Mouse (Mus musculus) frontal cortex, adult (tissue): Measurements from ENCODE around the gene Fuk.
"Not testable (repeated sequence)": the region's sequence is repeated elsewhere in the genome, so short reads cannot be mapped to it uniquely, and the experiment has no call there.

Experiments used
- ATAC-seq: cut with Nextera tagmentation; 2 replicates; pipeline ENCODE4 v1.9.2; 2017; ENCODE audit warnings: mild to moderate bottlenecking, moderate library complexity, mixed read lengths; ENCODE audit not compliant: low TSS enrichment

The Fuk gene

DNA sequence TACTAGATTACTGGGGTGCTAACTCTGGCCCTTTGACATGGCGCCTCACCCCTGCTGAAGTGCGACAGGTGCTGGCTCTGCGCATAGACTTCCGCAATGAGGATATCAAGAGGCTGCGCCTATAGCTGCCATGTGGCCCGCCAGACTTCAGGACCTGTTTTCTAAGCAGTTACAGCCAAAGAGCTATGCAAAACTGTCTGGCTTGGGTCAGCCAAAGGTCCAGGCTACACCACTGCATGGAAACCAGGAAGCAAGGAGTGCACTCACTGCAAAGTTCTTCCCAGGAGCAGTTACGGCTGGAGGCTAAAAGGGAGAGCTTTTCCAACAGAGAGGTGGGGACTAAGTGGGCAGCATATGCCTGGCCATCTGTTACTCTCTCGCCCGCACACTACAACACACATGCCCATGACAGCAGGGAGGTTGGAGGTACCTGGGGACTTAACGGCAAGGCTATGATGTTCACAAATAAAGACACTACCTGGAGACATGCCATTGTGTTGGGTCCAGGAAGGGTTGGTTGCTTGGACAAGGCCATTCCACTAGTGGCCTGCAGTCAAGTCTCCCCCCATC is 20.5 kb downstream of the Fuk start:
- peak; percentile 67 for ATAC-seq

DNA sequence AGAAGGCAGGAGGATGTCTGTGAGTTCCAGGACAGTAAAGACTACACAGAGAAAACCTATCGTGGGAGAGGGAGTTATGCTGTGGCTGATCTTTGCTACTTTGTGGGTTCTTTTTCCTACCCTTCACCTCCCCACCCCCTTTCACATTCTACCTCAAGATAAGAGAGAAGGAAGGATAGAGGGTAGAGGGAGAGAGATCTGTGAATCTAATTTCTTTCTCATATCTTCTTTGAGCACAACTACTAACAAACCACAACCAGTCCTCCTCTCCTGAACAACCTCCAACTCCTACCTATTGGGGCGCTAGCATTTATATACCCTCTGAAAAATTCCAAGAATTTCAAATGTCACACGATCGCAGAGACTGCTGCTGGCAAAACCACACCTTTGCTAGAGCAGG is 24.4 kb downstream of the Fuk start:
- no peak for ATAC-seq

DNA sequence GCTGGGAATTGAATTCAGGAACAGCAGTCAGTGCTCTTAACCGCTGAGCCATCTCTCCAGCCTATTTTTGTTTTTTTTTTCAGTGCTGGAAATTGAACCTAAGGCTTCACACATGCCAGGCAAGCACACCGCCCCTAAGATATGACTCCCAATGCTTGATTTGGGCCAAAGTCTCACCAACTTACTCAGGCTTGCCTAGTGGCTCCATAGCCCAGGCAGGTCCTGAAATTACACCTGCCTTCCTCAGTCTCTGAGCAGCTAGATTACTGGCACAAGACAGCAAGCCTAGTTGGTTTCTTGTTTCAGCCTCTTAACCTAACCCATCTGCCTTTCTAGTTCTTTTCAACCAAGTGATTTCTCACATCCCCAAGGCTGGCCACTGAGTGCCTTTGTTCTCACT is 31.8 kb downstream of the Fuk start:
- ATAC-seq: no peak

DNA sequence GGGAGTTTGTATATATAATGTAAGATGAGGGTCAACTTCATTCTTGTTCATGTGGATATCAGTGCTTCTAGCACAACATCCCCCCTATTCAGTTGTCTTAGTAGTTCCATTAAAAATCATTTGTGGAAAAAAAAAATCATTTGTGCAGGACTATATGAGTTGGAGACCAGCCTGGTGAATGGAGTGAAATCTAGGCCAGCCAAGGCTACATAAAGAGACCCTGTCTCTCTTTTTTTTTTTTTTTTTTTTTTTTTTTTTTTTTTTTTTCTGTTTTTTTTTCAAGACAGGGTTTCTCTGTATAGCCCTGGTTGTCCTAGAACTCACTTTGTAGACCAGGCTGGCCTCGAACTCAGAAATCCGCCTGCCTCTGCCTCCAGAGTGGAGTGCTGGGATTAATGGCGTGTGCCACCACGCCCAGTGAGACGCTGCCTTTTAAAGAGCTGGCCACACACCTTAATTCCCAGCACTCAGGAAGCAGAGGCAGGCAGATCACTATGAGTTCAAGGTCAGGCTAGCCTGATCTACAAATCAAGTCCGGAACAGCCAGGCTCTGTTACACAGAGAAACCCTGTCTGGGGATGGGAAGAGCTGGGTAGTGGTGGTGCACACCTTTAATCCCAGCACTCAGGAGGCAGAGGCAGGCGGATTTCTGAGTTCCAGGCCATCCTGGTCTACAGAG is 40.8 kb downstream of the Fuk start:
- not testable (repeated sequence) for ATAC-seq

DNA sequence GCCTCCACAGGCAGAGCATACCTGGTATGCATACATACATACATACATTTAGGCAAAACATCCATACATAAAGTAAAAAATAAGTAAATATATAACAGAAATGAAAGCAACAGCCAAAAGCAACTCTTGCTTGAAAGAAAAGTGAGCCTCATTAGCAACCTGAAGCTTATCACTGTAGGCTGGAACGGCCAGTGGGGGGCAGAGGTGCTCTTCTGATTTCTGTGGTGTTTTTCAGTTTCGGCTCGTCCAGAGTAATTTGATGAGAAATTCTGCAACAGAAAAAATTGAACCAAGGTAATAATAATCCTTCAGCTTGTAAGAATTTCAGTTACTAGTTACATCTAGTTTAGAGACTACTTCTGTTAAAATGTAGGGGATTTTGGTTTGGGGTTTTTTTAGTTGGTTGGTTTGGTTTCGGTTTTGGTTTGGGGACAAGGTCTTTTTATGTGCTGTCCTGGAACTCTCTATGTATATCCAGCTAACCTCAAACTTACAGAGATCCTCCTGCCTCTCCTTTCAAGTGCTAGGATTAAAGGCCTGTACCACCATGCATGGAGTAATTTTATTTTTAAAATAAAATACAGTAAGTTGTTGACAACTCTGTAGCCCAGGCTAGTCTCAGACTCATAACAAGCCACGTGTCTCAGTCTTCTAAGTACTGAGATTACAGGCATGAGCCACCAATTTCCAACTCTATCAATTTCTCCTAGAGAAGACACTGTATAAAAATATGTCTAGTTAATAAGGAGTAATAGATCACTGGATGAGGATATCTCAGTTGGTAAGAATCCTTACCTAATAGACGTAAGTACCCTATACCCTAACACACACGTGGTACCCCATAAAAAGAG is 42.4 kb downstream of the Fuk start:
- no peak for ATAC-seq

DNA sequence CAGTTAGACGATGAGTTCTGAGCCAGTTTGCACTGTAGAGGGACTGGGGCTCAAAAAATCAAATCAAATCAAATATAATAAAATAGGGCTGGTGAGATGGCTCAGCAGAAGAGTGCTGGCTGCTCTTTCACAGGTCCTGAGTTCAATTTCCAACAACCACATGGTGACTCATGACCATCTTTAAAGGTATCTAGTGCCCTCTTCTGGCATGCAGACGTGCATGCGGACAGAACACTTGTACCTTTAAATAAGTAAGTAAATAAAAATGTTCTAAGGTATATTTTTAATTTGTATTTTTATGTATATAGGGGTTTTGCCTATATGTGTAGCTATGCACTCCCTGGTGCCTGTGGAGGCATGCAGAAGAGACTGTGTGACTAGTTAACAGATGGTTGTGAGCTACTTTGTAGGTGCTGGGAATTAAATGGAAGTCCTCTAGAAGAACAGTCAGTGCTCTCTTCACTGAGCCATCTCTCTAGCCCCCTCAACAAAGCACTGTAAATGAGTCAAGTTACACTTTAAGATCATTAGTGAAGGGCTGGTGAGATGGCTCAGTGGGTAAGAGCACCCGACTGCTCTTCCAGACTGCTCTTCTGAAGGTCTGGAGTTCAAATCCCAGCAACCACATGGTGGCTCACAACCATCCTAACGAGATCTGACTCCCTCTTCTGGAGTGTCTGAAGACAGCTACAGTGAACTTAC is 45.4 kb downstream of the Fuk start:
- no peak for ATAC-seq

DNA sequence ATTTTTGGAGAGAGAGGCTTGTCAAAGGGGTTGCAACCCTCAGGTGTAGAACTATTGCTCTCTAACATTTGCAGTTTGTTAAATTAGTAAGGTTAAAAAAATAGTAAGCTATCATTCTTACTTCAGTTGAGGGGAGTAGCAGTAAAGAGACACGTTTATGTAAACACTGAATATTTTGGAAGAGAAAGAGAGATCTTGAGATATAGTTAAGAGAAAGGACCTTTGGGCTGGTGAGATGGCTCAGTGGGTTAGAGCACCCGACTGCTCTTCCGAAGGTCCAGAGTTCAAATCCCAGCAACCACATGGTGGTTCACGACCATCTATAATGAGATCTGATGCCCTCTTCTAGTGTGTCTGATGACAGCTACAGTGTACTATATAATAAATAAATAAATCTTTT is 46.2 kb downstream of the Fuk start:
- ATAC-seq: not testable (repeated sequence)

DNA sequence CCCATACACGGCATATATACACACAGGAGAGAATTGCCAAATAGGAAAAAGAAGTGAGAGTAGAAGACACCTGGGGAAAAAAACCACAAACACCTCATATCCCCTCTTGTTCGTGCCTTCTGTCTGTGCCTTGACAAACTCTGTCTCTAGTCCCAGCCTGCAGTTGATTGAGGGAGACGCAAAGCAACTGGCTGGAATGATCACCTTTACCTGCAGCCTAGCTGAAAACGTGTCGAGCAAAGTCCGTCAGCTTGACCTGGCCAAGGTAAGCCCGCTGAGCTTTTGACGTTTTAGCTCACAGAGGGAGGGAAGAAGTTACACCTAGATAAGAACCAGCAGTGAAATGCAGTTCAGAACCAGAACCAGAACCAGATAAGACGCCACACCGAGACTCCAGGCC is 51.1 kb downstream of the Fuk start:
- no peak for ATAC-seq

DNA sequence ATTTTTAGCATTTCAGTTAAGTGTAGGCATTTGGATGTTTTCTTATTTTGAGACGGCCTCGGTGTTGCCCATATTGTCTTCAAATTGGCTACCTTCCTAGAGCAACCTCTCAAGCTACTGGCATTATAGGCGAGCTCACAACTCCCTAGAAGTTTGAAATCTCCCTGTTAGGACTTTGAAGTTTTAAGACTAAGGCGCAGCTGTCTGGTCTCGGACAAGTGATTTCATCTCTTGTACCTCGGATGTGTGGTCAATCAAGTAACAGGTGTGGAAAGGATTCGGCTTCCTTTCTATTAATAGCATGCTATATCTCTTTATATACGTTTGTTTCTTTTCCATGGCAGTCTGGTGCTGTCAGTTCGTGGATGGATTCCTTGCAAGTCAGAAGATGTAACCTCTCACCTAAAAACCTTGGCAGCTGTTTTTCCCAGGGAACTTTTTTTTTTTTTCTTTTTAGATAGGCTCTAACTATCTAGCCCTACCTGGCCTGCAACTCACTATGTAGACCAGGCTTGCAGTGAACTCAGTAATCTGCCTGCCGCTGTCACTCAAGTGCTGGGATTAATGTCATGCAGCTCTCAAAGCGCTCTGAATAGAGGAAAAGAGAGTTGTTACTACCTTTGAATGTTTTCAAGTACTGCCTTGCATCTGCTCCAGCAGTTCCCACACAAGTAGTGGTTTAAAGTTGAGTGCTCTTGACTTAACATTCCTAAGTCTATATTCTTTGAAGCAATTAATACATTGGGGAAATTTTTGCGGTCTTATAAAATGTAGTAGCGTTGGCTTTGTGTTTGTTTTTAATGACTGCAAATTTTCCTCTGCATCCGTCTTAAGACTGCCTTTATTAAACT is 54.4 kb downstream of the Fuk start:
- no peak for ATAC-seq

DNA sequence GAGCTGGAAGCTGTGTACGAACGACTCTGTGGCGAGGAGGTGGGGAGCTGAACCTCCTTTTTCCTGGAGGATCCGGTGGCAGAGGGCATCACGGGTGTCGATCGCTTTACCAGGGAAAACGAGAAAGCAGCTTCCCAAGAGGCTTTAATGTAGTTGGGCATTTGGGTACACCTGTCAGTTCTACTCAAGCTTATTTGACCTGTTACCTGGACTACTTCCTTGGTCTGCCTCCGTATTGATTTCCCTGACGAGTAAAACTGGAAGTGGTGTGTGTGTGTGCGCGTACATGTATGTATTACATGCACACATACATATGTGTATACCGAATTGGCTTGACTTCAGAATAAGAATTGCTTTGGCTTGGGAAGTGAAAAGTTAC is 55.1 kb downstream of the Fuk start:
- no peak for ATAC-seq

DNA sequence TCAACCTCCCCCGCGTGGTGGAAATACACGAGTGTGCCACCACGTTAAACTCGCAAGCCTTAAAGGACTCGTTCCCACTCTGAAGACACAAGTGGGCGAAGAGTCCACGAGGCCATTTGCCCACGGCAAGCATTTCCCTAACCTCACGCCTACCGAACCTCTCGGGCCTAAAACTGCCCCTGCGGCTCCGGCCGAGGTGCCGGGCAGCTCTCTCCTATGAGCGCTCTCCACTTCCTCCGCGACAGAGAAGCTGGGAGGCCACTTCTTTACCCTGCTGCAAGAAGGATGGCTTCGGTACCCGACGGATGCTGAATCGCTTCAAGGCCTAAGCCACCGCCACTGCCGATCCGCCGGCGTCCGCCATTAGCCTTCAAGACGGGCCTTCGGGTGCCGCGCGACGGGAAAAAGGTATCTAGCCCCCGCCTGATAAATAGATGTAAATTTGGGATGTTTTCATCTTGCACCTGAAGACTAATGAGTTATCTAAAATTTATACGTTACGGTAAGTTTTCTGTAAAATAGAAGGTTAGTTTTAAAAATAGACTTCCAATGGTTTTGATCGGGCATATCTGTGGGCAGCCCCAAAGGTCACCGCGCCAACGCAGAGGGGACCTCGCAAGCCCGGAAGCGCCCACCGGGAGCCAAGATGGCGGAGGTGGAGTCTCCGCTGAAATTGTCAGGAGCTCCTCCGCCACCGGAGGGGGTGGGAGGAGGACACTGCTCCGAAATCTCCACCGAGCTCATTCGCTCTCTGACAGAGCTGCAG is 55.7 kb downstream of the Fuk start, which contains the start of the genes Cog4 and Sf3b3:
Gene Cog4, plus strand, starts transcription at position 196 of the 766 bp plus-strand sequence.
Gene Sf3b3, minus strand, starts transcription at position 383 of the 766 bp plus-strand sequence.
- ATAC-seq: peak; percentile 95

DNA sequence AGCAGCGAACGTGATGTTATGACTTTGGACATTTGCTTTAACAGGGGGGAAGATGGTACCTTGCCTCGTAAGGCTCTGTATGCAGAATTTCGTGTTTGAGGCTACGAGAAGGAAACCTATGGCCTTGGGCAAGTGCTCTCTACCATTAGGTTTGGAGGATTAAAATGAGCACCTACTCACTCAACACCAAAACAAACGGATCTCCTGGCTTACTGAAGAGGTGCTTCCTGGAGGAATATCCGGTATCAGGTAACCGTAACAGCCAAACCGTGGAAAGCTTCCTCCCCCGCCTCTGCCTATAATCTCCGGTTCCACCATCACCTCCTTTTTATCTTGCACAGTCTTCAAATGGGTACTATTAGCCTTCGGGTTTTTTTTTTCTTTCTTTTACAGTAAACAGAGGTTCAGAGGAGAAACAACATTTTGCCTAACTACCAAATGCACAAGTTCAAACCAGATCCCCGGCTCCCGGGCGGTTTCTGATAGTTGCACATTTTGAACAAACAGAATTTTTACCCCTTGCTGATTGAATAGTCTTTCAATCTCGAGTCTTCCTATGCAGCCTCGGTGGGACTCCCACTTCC is 56.4 kb downstream of the Fuk start:
- no peak for ATAC-seq

DNA sequence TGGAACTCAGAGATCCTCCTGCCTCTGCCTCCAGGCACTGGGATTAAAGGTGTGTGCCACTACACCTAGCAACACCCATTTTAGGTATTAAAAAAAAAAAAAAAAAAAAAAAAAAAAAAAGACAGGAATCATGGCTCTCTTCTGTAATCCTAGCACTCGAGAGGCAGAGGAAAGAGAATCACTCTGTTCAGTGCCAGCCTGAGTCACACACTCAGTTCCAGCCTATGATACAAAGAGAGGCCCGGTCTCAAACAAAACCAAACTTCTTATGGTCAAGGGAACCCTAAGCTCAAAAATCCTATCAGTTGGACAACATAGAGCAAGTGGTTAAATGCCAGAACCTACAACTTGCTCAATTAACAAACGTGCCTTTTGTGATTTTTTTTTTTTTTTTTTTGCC is 57.3 kb downstream of the Fuk start:
- no peak for ATAC-seq

DNA sequence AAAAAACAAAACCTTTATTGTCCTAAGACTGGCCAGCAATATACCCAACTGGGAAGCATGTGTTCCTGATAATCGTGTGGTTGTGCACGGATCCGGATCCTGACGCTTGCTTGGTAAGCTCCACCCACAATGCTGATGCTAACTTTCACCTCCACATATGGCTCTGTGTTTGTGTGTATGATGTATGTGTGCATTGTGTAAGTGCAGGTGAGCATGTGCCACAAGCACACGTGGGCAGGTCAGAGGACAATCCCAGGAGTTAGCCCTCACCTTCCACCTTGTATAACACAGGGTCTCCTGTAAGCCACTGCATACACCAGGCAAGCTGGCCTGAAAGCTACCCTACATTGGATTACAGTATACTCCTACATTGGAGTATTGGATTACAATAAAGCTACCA is 59.1 kb downstream of the Fuk start:
- no peak for ATAC-seq

DNA sequence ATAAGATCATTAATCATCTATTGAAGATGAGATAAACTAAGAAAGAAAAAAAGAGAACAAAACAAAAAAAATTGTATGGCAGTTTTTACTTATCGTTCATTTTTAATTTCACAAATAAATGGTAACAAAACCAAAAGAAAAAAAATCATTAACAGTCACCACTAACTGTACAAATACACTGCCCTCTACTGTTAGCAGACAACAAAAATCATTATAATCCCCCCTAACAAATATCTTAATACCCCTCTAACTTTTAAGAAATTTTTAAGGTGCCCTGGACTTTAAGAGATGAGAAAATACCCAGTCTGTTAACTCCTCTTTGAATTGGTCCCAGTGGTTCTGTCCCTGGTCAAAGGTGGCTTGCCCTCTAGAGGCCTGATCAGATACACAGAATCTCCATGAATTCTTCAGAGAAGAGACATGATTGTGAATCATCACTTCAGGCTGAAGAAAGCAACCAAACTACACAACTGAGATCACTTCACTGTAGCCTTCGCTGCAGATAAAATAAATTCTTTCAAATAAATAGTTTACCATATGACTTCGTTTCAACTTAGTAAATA is 60.2 kb downstream of the Fuk start:
- no peak for ATAC-seq
